Mouse (Mus musculus) gastrocnemius, adult 2 months (tissue): ENCODE data around the gene Ncbp2. TPM values are rescaled to one million over a fixed set of nuclear protein-coding genes. Genes with fewer than 3 reads are reported as not detected.

Source experiments
- DNase-seq: peaks from one replicate; pipeline ENCODE4 v3.0.0; 2022
- H3K27ac ChIP-seq: fragments of 200-600 bp; 2 replicates; pipeline ENCODE4 v1.8.1; 2022; ENCODE audit warnings: mild to moderate bottlenecking
- H3K4me3 ChIP-seq: fragments of 200-600 bp; 2 replicates; pipeline ENCODE4 v1.8.1; 2022; ENCODE audit warnings: mild to moderate bottlenecking, moderate library complexity
- CTCF ChIP-seq: fragments of 200-600 bp; IDR thresholded peaks from 2 replicates; pipeline ENCODE4 v1.8.1; 2022; ENCODE audit warnings: antibody characterized with exemption, mild to moderate bottlenecking, moderate library complexity
- intact Hi-C: fragments of 180-260 bp; cut with DNase I; formaldehyde crosslinking; loops from one replicate; pipeline ENCODE4 v1.15.1; 2025
- long read RNA-seq, 2 experiments: library from polyadenylated mRNA; stranded (forward); transcript quantifications; one replicate each; pipeline ENCODE4 v2.0.0; 2021
- total RNA-seq, 2 experiments: library from RNA; stranded (reverse); gene quantifications; 2 replicates each; pipeline ENCODE4 v1.2.3; 2021

Gene Ncbp2
- total RNA-seq, result 10 to 100 TPM; 11.5 to 17.9 TPM
- long read RNA-seq, experiment 1, transcript Ncbp2-201 (4 exons, 2,070 nt), result major isoform, 18 of 20 reads
- long read RNA-seq, experiment 1, partial matches to known transcripts, result 1 of 20 reads
- long read RNA-seq, experiment 1, other reads (novel, unspliced or antisense), result 1 of 20 reads
- long read RNA-seq, experiment 2, transcript Ncbp2-201 (4 exons, 2,070 nt), result major isoform, 24 of 28 reads
- long read RNA-seq, experiment 2, partial matches to known transcripts, result 3 of 28 reads
- long read RNA-seq, experiment 2, other reads (novel, unspliced or antisense), result 1 of 28 reads

GRCm38 (mm10) chr16:31948345-31948774, at the start of gene Ncbp2, which contains the start of gene 0610012G03Rik:
Ncbp2 (plus strand) TSS chr16:31948513.
0610012G03Rik (minus strand) TSS chr16:31948494.
- Histone ChIP-seq H3K4me3 (peak within 1 kb of the TSS; percentile 98), H3K27ac (peak within 1 kb of the TSS; percentile 96)
- intact Hi-C loops, result loop anchor here (2.0 to 10.0 kb wide), 2 partner anchors 54 to 296 kb away; partner anchors contain the start of genes Fbxo45, Senp5 and Wdr53
- peak; percentile 98 for DNase-seq
- no peak; the same call in 1 of the 2 replicates for TF ChIP-seq CTCF

- intact Hi-C loops, result no loop called here
- H3K27ac ChIP-seq, result no peak overlapping the region
- no peak overlapping the region for H3K4me3 ChIP-seq
- TF ChIP-seq CTCF, result no peak
- DNase-seq, result no peak
Observed at GRCm38 (mm10) chr16:31898546-31899326, 49.6 kb upstream of the Ncbp2 start.

- no peak overlapping the region for H3K27ac ChIP-seq
- no peak overlapping the region for H3K4me3 ChIP-seq
- intact Hi-C loops, result no loop called here
Observed at GRCm38 (mm10) chr16:31901886-31902285, 46.4 kb upstream of the Ncbp2 start.

GRCm38 (mm10) chr16:31903239-31903638, 45.1 kb upstream of the Ncbp2 start:
- TF ChIP-seq CTCF, result no peak
- H3K27ac ChIP-seq, result no peak overlapping the region
- H3K4me3 ChIP-seq, result no peak overlapping the region
- no peak for DNase-seq
- intact Hi-C loops, result no loop called here

More at GRCm38 (mm10) chr16:31901886-31902285, 46.4 kb upstream of the Ncbp2 start:
- no peak for DNase-seq
- TF ChIP-seq CTCF, result no peak

- Histone ChIP-seq H3K4me3 (no peak overlapping the region), H3K27ac (no peak overlapping the region)
- intact Hi-C loops, result no loop called here
- TF ChIP-seq CTCF, result peak; percentile 42
- no peak for DNase-seq
Observed at GRCm38 (mm10) chr16:31905331-31905730, 43.0 kb upstream of the Ncbp2 start.

- no peak for DNase-seq
- H3K27ac ChIP-seq, result no peak overlapping the region
- intact Hi-C loops, result no loop called here
- peak overlapping the region; percentile 61 for H3K4me3 ChIP-seq
- no peak for TF ChIP-seq CTCF
Observed at GRCm38 (mm10) chr16:31905891-31906825, 42.2 kb upstream of the Ncbp2 start.

GRCm38 (mm10) chr16:31906896-31907295, 41.4 kb upstream of the Ncbp2 start:
- Histone ChIP-seq H3K4me3 (peak overlapping the region; percentile 61), H3K27ac (no peak overlapping the region)
- intact Hi-C loops, result no loop called here
- peak; percentile 53 for DNase-seq
- TF ChIP-seq CTCF, result no peak

GRCm38 (mm10) chr16:31908959-31909358, 39.4 kb upstream of the Ncbp2 start:
- intact Hi-C loops, result no loop called here
- TF ChIP-seq CTCF, result no peak
- peak overlapping the region; percentile 15; the same call in 1 of the 2 replicates for H3K4me3 ChIP-seq

GRCm38 (mm10) chr16:31910281-31910847, 37.9 kb upstream of the Ncbp2 start:
- Histone ChIP-seq H3K4me3 (no peak overlapping the region), H3K27ac (no peak overlapping the region)
- DNase-seq, result no peak
- intact Hi-C loops, result no loop called here
- no peak for TF ChIP-seq CTCF

More at GRCm38 (mm10) chr16:31908959-31909358, 39.4 kb upstream of the Ncbp2 start:
- H3K27ac ChIP-seq, result no peak overlapping the region
- DNase-seq, result no peak

GRCm38 (mm10) chr16:31917776-31918175, 30.5 kb upstream of the Ncbp2 start:
- Histone ChIP-seq H3K4me3 (no peak overlapping the region), H3K27ac (no peak overlapping the region)
- DNase-seq, result no peak
- TF ChIP-seq CTCF, result no peak
- intact Hi-C loops, result loop anchor here (1.0 to 2.0 kb wide), 3 partner anchors 39 to 459 kb away; partner anchors contain the start of gene Meltf

- Histone ChIP-seq H3K4me3 (peak overlapping the region; percentile 34), H3K27ac (no peak overlapping the region)
- peak; percentile 64 for DNase-seq
- TF ChIP-seq CTCF, result peak; percentile 90
- intact Hi-C loops, result loop anchor here (1.0 to 2.0 kb wide), 3 partner anchors 40 to 459 kb away; partner anchors contain the start of gene Meltf
Observed at GRCm38 (mm10) chr16:31918248-31918724, 30.0 kb upstream of the Ncbp2 start.
